Mouse (Mus musculus) midbrain, embryonic 12.5 days (tissue): ENCODE data around the gene Gm12216. TPM values are rescaled to one million over a fixed set of nuclear protein-coding genes. Genes with fewer than 3 reads are reported as not detected.

Experiments used
- ATAC-seq: fragments of 200-750 bp; cut with Nextera tagmentation; 2 replicates; pipeline ENCODE4 v1.8.0; 2017; ENCODE audit warnings: low read depth, moderate TSS enrichment, moderate library complexity; ENCODE audit not compliant: low FRiP score
- H3K27ac ChIP-seq: fragments of 300-500 bp; sonication (generic); replicated peaks from 2 replicates; pipeline ENCODE4 v1.5.1; 2016; ENCODE audit warnings: mild to moderate bottlenecking
- H3K27me3 ChIP-seq: fragments of 300-500 bp; sonication (generic); 2 replicates; pipeline ENCODE4 v1.6.1; 2016; ENCODE audit warnings: mild to moderate bottlenecking
- H3K36me3 ChIP-seq: fragments of 300-500 bp; sonication (generic); 2 replicates; pipeline ENCODE4 v1.6.1; 2016
- H3K4me1 ChIP-seq: fragments of 300-500 bp; sonication (generic); 2 replicates; pipeline ENCODE4 v1.6.1; 2016
- H3K4me2 ChIP-seq: fragments of 300-500 bp; sonication (generic); replicated peaks from 2 replicates; pipeline ENCODE4 v1.6.1; 2016; ENCODE audit warnings: mild to moderate bottlenecking, moderate library complexity
- H3K4me3 ChIP-seq: fragments of 300-500 bp; sonication (generic); 2 replicates; pipeline ENCODE4 v1.5.1; 2016; ENCODE audit warnings: mild to moderate bottlenecking
- H3K9ac ChIP-seq: fragments of 300-500 bp; sonication (generic); replicated peaks from 2 replicates; pipeline ENCODE4 v1.6.1; 2016; ENCODE audit warnings: mild to moderate bottlenecking, moderate library complexity
- H3K9me3 ChIP-seq: fragments of 300-500 bp; sonication (generic); 2 replicates; pipeline ENCODE4 v1.6.1; 2016; ENCODE audit warnings: mild to moderate bottlenecking
- WGBS: fragments of 180-500 bp; shearing (Covaris S2); methylation state at CpG from one replicate; pipeline ENCODE4 v1.1.7; 2016; 5-methylcytosine and 5-hydroxymethylcytosine counted together
- microRNA-seq: library from miRNA; unstranded; fragments of <30 nt; microRNA quantifications from one replicate; pipeline ENCODE4, GENCODE M21; 2017
- polyA plus RNA-seq: library from polyadenylated mRNA; unstranded; fragments of >200 nt; fragmentation: Nextera tagmentation; extraction: Ambion mirVana; gene quantifications from 2 replicates; pipeline ENCODE4 v1.2.1, GENCODE M21; 2016

Gene Gm12216
- polyA plus RNA-seq, 1 experiment from 2014 or later, result 0.82 TPM

- no peak overlapping the region for H3K4me3 ChIP-seq
Observed at GRCm38 (mm10) chr11:53736771-53737572, 122.1 kb downstream of the Gm12216 start.

GRCm38 (mm10) chr11:53735682-53736245 lies 123.3 kb downstream of the Gm12216 start:
- ATAC-seq, result peak; percentile 78
- H3K9me3 ChIP-seq, result no peaks in the 10 kb centered on the region
- H3K4me1 ChIP-seq, result no peaks in the 10 kb centered on the region
- no peak overlapping the region for H3K9ac ChIP-seq
- no peaks in the 10 kb centered on the region for H3K27me3 ChIP-seq
- no peaks in the 10 kb centered on the region for H3K36me3 ChIP-seq
- 0 out of 2 replicates have a peak overlapping the region, but pooled peaks have one; percentile 18 for H3K4me3 ChIP-seq
- H3K27ac ChIP-seq, result no peak overlapping the region
- 24% methylated on average over 17 of the region's 17 CpGs for WGBS
- H3K4me2 ChIP-seq, result peak overlapping the region; percentile 47

More at GRCm38 (mm10) chr11:53736771-53737572, 122.1 kb downstream of the Gm12216 start:
- H3K27ac ChIP-seq, result no peak overlapping the region
- H3K4me1 ChIP-seq, result no peaks in the 10 kb centered on the region
- H3K36me3 ChIP-seq, result no peaks in the 10 kb centered on the region
- ATAC-seq, result no peak; the same call in 1 of the 2 replicates
- H3K4me2 ChIP-seq, result no peak overlapping the region
- 51% methylated on average over 14 of the region's 14 CpGs for WGBS
- no peaks in the 10 kb centered on the region for H3K27me3 ChIP-seq
- no peaks in the 10 kb centered on the region for H3K9me3 ChIP-seq
- no peak overlapping the region for H3K9ac ChIP-seq

- Histone ChIP-seq H3K4me2 (no peak overlapping the region), H3K4me1 (no peaks in the 10 kb centered on the region), H3K27me3 (no peaks in the 10 kb centered on the region), H3K9ac (no peak overlapping the region), H3K4me3 (no peak overlapping the region), H3K27ac (no peak overlapping the region), H3K36me3 (no peaks in the 10 kb centered on the region), H3K9me3 (no peaks in the 10 kb centered on the region)
- 73% methylated on average over 18 of the region's 18 CpGs for WGBS
- ATAC-seq, result no peak
Observed at GRCm38 (mm10) chr11:53734970-53735681, 123.9 kb downstream of the Gm12216 start.

- H3K27me3 ChIP-seq, result no peaks in the 10 kb centered on the region
- no peaks in the 10 kb centered on the region for H3K4me1 ChIP-seq
- H3K36me3 ChIP-seq, result no peaks in the 10 kb centered on the region
- WGBS, result 77% methylated on average over 2 of the region's 2 CpGs
- H3K27ac ChIP-seq, result no peak overlapping the region
- H3K4me2 ChIP-seq, result no peak overlapping the region
- H3K9me3 ChIP-seq, result no peaks in the 10 kb centered on the region
- H3K9ac ChIP-seq, result no peak overlapping the region
- no peak for ATAC-seq
- no peak overlapping the region for H3K4me3 ChIP-seq
Observed at GRCm38 (mm10) chr11:53734431-53734830, 124.6 kb downstream of the Gm12216 start.

- ATAC-seq, result no peak
- H3K4me2 ChIP-seq, result no peak overlapping the region
- H3K4me1 ChIP-seq, result no peaks in the 10 kb centered on the region
- no peaks in the 10 kb centered on the region for H3K36me3 ChIP-seq
- no peak overlapping the region for H3K27ac ChIP-seq
- H3K9me3 ChIP-seq, result no peaks in the 10 kb centered on the region
- WGBS, result 91% methylated on average over 7 of the region's 7 CpGs
- H3K9ac ChIP-seq, result no peak overlapping the region
- H3K4me3 ChIP-seq, result no peak overlapping the region
- H3K27me3 ChIP-seq, result no peaks in the 10 kb centered on the region
Observed at GRCm38 (mm10) chr11:53733824-53734223, 125.2 kb downstream of the Gm12216 start.

Small RNA genes within 50 kb of the gene (microRNA-seq; reads per million reads assigned to microRNA genes)
- gene Mir7671, result not detected

Other genes with a start within 250 kb of the Gm12216 start
- 2.2 and 3.2 TPM in 2 replicates for gene Il4, start 240.6 kb downstream of the Gm12216 start, polyA plus RNA-seq
- not detected in 2 replicates for gene Il13, start 224.6 kb downstream of the Gm12216 start, polyA plus RNA-seq
- gene Rad50, start 151.9 kb downstream of the Gm12216 start, polyA plus RNA-seq, result 17.9 and 20.1 TPM in 2 replicates
- gene Il5, start 138.5 kb downstream of the Gm12216 start, polyA plus RNA-seq, result not detected in 2 replicates
- 3.4 and 4.3 TPM in 2 replicates for gene Irf1, start 89.2 kb downstream of the Gm12216 start, polyA plus RNA-seq
- not detected in 2 replicates for gene Gm17334, start 86.1 kb downstream of the Gm12216 start, polyA plus RNA-seq
- gene Slc22a5, start 32.4 kb upstream of the Gm12216 start, polyA plus RNA-seq, result 7.1 and 7.2 TPM in 2 replicates
- gene Slc22a21, start 121.1 kb upstream of the Gm12216 start, polyA plus RNA-seq, result 2.4 and 2.5 TPM in 2 replicates
- gene Slc22a4, start 168.8 kb upstream of the Gm12216 start, polyA plus RNA-seq, result 1.3 and 2.1 TPM in 2 replicates
- gene Pdlim4, start 209.8 kb upstream of the Gm12216 start, polyA plus RNA-seq, result 30.7 and 36.4 TPM in 2 replicates
- gene P4ha2, start 240.8 kb upstream of the Gm12216 start, polyA plus RNA-seq, result 15.3 and 21.0 TPM in 2 replicates